Mouse (Mus musculus) left cerebral cortex, postnatal 10 days (tissue): ENCODE measurements around the gene Gnl3l. TPM values are rescaled to one million over a fixed set of nuclear protein-coding genes. Genes with fewer than 3 reads are reported as not detected.

Experiments
- DNase-seq, 2 experiments: peaks; one replicate each; pipeline ENCODE4 v3.0.0; 2021 to 2022; ENCODE audit warnings: low spot score in 2 of 2, mixed read lengths in 1 of 2; ENCODE audit errors: extremely low spot score in 1 of 2
- intact Hi-C: fragments of 180-260 bp; cut with DNase I; formaldehyde crosslinking; loops from one replicate; pipeline ENCODE4 v1.15.1; 2025
- total RNA-seq, 2 experiments: library from RNA; stranded (reverse); gene quantifications; 2 replicates each; pipeline ENCODE4 v1.2.3; 2021

The Gnl3l gene
- total RNA-seq, 2 experiments from 2014 or later, result 214 to 221 TPM

- DNase-seq, result no peak
- intact Hi-C loops, result no loop called here
Observed at GRCm38 (mm10) chrX:150975424-150975823, 41.7 kb downstream of the Gnl3l start.

- intact Hi-C loops, result no loop called here
- no peak for DNase-seq
Observed at GRCm38 (mm10) chrX:150963027-150963426, 54.1 kb downstream of the Gnl3l start.

GRCm38 (mm10) chrX:150960702-150961101 lies 56.4 kb downstream of the Gnl3l start:
- intact Hi-C loops, result no loop called here
- no peak for DNase-seq

- intact Hi-C loops, result loop anchor here (5.0 to 10.0 kb wide), 3 partner anchors 144 to 292 kb away; partner anchors contain the start of gene Maged2
- DNase-seq, result peak; percentile 42 to 83
Observed at GRCm38 (mm10) chrX:150956522-150957300, 60.4 kb downstream of the Gnl3l start.

GRCm38 (mm10) chrX:150956016-150956415 lies 61.1 kb downstream of the Gnl3l start:
- no peak for DNase-seq
- intact Hi-C loops, result loop anchor here (5.0 to 10.0 kb wide), 3 partner anchors 144 to 291 kb away; partner anchors contain the start of gene Maged2

GRCm38 (mm10) chrX:150955441-150955840 lies 61.7 kb downstream of the Gnl3l start:
- no peak for DNase-seq
- intact Hi-C loops, result loop anchor here (5.0 to 10.0 kb wide), 3 partner anchors 143 to 291 kb away; partner anchors contain the start of gene Maged2

GRCm38 (mm10) chrX:150954721-150955120 lies 62.4 kb downstream of the Gnl3l start:
- DNase-seq, result no peak
- intact Hi-C loops, result loop anchor here (5.0 to 10.0 kb wide), 3 partner anchors 142 to 290 kb away; partner anchors contain the start of gene Maged2

Other genes starting within 250 kb of the Gnl3l start
- gene Maged2, start 203.0 kb downstream of the Gnl3l start, total RNA-seq, result 100 to 1,000 TPM in 1 of 2 experiments, 10 to 100 TPM in 1; 92.6 to 101 TPM
- 10 to 100 TPM; 31.2 to 31.7 TPM for gene Fgd1, start 28.8 kb upstream of the Gnl3l start, total RNA-seq
- 10 to 100 TPM; 51.7 to 61.3 TPM for gene Tsr2, start 79.2 kb upstream of the Gnl3l start, total RNA-seq
- gene Wnk3, start 180.8 kb upstream of the Gnl3l start, total RNA-seq, result 10 to 100 TPM; 35.1 to 40.9 TPM